In the genomic region with DNA sequence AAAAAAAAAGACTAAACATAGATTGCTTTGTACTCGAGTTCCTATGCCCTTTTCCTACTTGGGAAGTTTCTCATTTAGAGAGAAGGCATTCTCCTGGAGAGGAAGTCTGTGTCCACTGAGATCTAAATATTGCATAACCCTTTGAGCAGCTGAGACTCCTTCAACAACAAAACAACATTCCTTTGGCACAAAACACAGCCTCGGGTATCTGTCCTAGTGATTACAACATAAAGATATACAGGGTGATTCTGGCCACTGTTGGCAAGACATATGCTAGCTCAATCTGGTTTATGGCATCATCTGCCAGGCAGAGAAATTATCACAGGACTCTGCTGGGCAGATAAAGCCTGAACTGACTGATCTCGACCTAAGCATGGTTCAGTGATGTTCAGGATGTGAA, we compare ENCODE assay signal across 26 mouse cellular contexts.
DNase-seq lines count a peak whose midpoint lies in the region; ATAC-seq and TF ChIP-seq lines count a peak whose summit lies in the region.
"Had no signal": no experiment of that assay in that cellular context is flagged by ENCODE, and none has a peak within 500 bp of the region (broad histone marks: within the 10 kb centered on the region; RNA-seq: fewer than 3 reads in every experiment).

No protein-coding gene starts in this region.

- no peak for TF ChIP-seq POLR2A in kidney, adult 2 months (IDR thresholded peaks at IDR 0.05; ENCODE audit: low read depth, low read length)

- no peak for ATAC-seq in kidney, postnatal 0 days (replicated peaks; ENCODE audit: low FRiP score, low read depth)
- ATAC-seq in lung, embryonic 16.5 days (ENCODE audit: low read depth): peak; percentile 94
- ATAC-seq in forebrain, embryonic 14.5 days: no peak
- ATAC-seq: CD4-positive, CD25-positive, alpha-beta regulatory T cell, adult 4 months; intestine, embryonic 16.5 days; midbrain, embryonic 13.5 days had no signal

- DNase-seq in cerebellum, adult 9-10 months: peak; percentile 0
- DNase-seq in cerebellum, postnatal 4 days (ENCODE audit: low spot score in 2 of 2): no peak
- DNase-seq in kidney, postnatal 0 days (ENCODE audit: low spot score): peak; percentile 10
- DNase-seq in kidney, adult 2 months: no peak
- peak; percentile 10 for DNase-seq in lung, postnatal 36 days
- no peak for DNase-seq in forebrain, embryonic 14.5 days (ENCODE audit: low spot score)
- DNase-seq: adrenal gland, postnatal 25 days; gastrocnemius, postnatal 14 days; kidney, adult 9 months; kidney, postnatal 14 days; layer of hippocampus, adult 9-11 months; liver, embryonic 13.5 days; right cerebral cortex, postnatal 25 days had no signal

- no peak overlapping the region for H3K27ac ChIP-seq in kidney, postnatal 0 days
- no peak overlapping the region for H3K27ac ChIP-seq in kidney, adult 2 months (ENCODE audit: insufficient read depth, low read depth, low read length)
- no peak overlapping the region for H3K27ac ChIP-seq in lung, embryonic 16.5 days (ENCODE audit: low read length)
- no peak overlapping the region for H3K27ac ChIP-seq in forebrain, embryonic 14.5 days (ENCODE audit: low read depth, low read length)
- H3K27ac ChIP-seq: embryonic facial prominence, embryonic 10.5 days; embryonic facial prominence, embryonic 15.5 days; forebrain, embryonic 12.5 days; hindbrain, embryonic 13.5 days; limb, embryonic 10.5 days; limb, embryonic 15.5 days; liver, embryonic 13.5 days; midbrain, embryonic 13.5 days; neural tube, embryonic 13.5 days; stomach, embryonic 15.5 days had no signal

- H3K4me1 ChIP-seq in kidney, postnatal 0 days (replicated peaks; ENCODE audit: insufficient read depth, low read length): no peaks in the 10 kb centered on the region
- no peaks in the 10 kb centered on the region for H3K4me1 ChIP-seq in kidney, adult 2 months (ENCODE audit: control insufficient read depth, insufficient read depth, low read length)
- H3K4me1 ChIP-seq in lung, embryonic 16.5 days (replicated peaks; ENCODE audit: control insufficient read depth, insufficient read depth, low read length): no peaks in the 10 kb centered on the region
- H3K4me1 ChIP-seq in forebrain, embryonic 14.5 days (ENCODE audit: control insufficient read depth, insufficient read depth, low read length): no peaks in the 10 kb centered on the region
- H3K4me1 ChIP-seq: embryonic facial prominence, embryonic 10.5 days; embryonic facial prominence, embryonic 15.5 days; forebrain, embryonic 12.5 days; hindbrain, embryonic 13.5 days; limb, embryonic 10.5 days; limb, embryonic 15.5 days; liver, embryonic 13.5 days; midbrain, embryonic 13.5 days; neural tube, embryonic 13.5 days; stomach, embryonic 15.5 days had no signal

- WGBS in kidney, postnatal 0 days: 56% methylated on average over 3 of the region's 3 CpGs
- WGBS in kidney, adult 2 months: 39% methylated on average over 3 of the region's 3 CpGs
- 25% methylated on average over 3 of the region's 3 CpGs for WGBS in lung, embryonic 16.5 days
- WGBS in forebrain, embryonic 14.5 days: 67% methylated on average over 3 of the region's 3 CpGs

- no peak for TF ChIP-seq CTCF in kidney, postnatal 0 days (IDR thresholded peaks at IDR 0.05; ENCODE audit: low read depth)
- TF ChIP-seq CTCF in kidney, adult 2 months (conservative IDR thresholded peaks at IDR 0.05; ENCODE audit: insufficient read depth, insufficient read length, low read depth, low read length): no peak

- no peak overlapping the region for H3K9ac ChIP-seq in kidney, postnatal 0 days (ENCODE audit: low read depth, low read length)
- no peak overlapping the region for H3K9ac ChIP-seq in lung, embryonic 16.5 days (ENCODE audit: low read length)
- no peak overlapping the region for H3K9ac ChIP-seq in forebrain, embryonic 14.5 days (ENCODE audit: low read length)
- H3K9ac ChIP-seq: embryonic facial prominence, embryonic 15.5 days; forebrain, embryonic 12.5 days; hindbrain, embryonic 13.5 days; limb, embryonic 15.5 days; liver, embryonic 13.5 days; midbrain, embryonic 13.5 days; neural tube, embryonic 13.5 days; stomach, embryonic 15.5 days had no signal

- no peaks in the 10 kb centered on the region for H3K9me3 ChIP-seq in kidney, postnatal 0 days (replicated peaks; ENCODE audit: low read length)
- H3K9me3 ChIP-seq in lung, embryonic 16.5 days (ENCODE audit: control insufficient read depth, low read length): no peaks in the 10 kb centered on the region
- no peaks in the 10 kb centered on the region for H3K9me3 ChIP-seq in forebrain, embryonic 14.5 days (replicated peaks; ENCODE audit: control insufficient read depth, low read length)
- H3K9me3 ChIP-seq: embryonic facial prominence, embryonic 10.5 days; embryonic facial prominence, embryonic 15.5 days; forebrain, embryonic 12.5 days; hindbrain, embryonic 13.5 days; limb, embryonic 10.5 days; limb, embryonic 15.5 days; liver, embryonic 13.5 days; midbrain, embryonic 13.5 days; neural tube, embryonic 13.5 days; stomach, embryonic 15.5 days had no signal

- no peaks in the 10 kb centered on the region for H3K36me3 ChIP-seq in kidney, postnatal 0 days (ENCODE audit: insufficient read depth, low read length)
- no peaks in the 10 kb centered on the region for H3K36me3 ChIP-seq in kidney, adult 2 months (ENCODE audit: control insufficient read depth, insufficient read depth, low read length)
- no peaks in the 10 kb centered on the region for H3K36me3 ChIP-seq in lung, embryonic 16.5 days (ENCODE audit: control insufficient read depth, insufficient read depth, low read length)
- H3K36me3 ChIP-seq in forebrain, embryonic 14.5 days (ENCODE audit: control insufficient read depth, insufficient read depth, low read length): no peaks in the 10 kb centered on the region
- H3K36me3 ChIP-seq: embryonic facial prominence, embryonic 10.5 days; embryonic facial prominence, embryonic 15.5 days; forebrain, embryonic 12.5 days; hindbrain, embryonic 13.5 days; limb, embryonic 10.5 days; limb, embryonic 15.5 days; liver, embryonic 13.5 days; midbrain, embryonic 13.5 days; neural tube, embryonic 13.5 days; stomach, embryonic 15.5 days had no signal

- H3K4me2 ChIP-seq in kidney, postnatal 0 days (ENCODE audit: low read length): no peak overlapping the region
- no peak overlapping the region for H3K4me2 ChIP-seq in lung, embryonic 16.5 days (ENCODE audit: low read depth, low read length)
- H3K4me2 ChIP-seq in forebrain, embryonic 14.5 days (ENCODE audit: low read length): no peak overlapping the region
- H3K4me2 ChIP-seq: embryonic facial prominence, embryonic 15.5 days; forebrain, embryonic 12.5 days; heart, embryonic 11.5 days; hindbrain, embryonic 13.5 days; limb, embryonic 15.5 days; liver, embryonic 13.5 days; midbrain, embryonic 13.5 days; neural tube, embryonic 13.5 days; stomach, embryonic 15.5 days had no signal

- no peak overlapping the region for H3K4me3 ChIP-seq in kidney, postnatal 0 days (replicated peaks; ENCODE audit: low read depth, low read length)
- no peak overlapping the region for H3K4me3 ChIP-seq in kidney, adult 2 months (ENCODE audit: insufficient read depth, low read depth, low read length)
- no peak overlapping the region for H3K4me3 ChIP-seq in lung, embryonic 16.5 days (ENCODE audit: low read length)
- H3K4me3 ChIP-seq in forebrain, embryonic 14.5 days (ENCODE audit: low read depth, low read length): no peak overlapping the region
- H3K4me3 ChIP-seq: embryonic facial prominence, embryonic 10.5 days; embryonic facial prominence, embryonic 15.5 days; forebrain, embryonic 12.5 days; hindbrain, embryonic 13.5 days; limb, embryonic 10.5 days; limb, embryonic 15.5 days; liver, embryonic 13.5 days; midbrain, embryonic 13.5 days; neural tube, embryonic 13.5 days; stomach, embryonic 15.5 days had no signal

- H3K27me3 ChIP-seq in kidney, postnatal 0 days (ENCODE audit: insufficient read depth, low read length): no peaks in the 10 kb centered on the region
- H3K27me3 ChIP-seq in kidney, adult 2 months (replicated peaks; ENCODE audit: control insufficient read depth, insufficient read depth, low read length): no peaks in the 10 kb centered on the region
- H3K27me3 ChIP-seq in lung, embryonic 16.5 days (ENCODE audit: control insufficient read depth, insufficient read depth, low read depth, low read length): no peaks in the 10 kb centered on the region
- H3K27me3 ChIP-seq in forebrain, embryonic 14.5 days (replicated peaks; ENCODE audit: control insufficient read depth, insufficient read depth, low read length): no peaks in the 10 kb centered on the region
- H3K27me3 ChIP-seq: embryonic facial prominence, embryonic 15.5 days; forebrain, embryonic 12.5 days; hindbrain, embryonic 13.5 days; limb, embryonic 15.5 days; liver, embryonic 13.5 days; midbrain, embryonic 13.5 days; neural tube, embryonic 13.5 days; stomach, embryonic 15.5 days had no signal

Comparison
In these comparisons a context has a peak if more than half of its experiments do, and no peak if none do; other contexts are left out.
1. DNase-seq: peak in cerebellum, adult 9-10 months (single experiment), kidney, postnatal 0 days (single experiment) and lung, postnatal 36 days (single experiment); none in cerebellum, postnatal 4 days (0 of 2), kidney, adult 2 months (single experiment) and forebrain, embryonic 14.5 days (single experiment).